In the genomic region with DNA sequence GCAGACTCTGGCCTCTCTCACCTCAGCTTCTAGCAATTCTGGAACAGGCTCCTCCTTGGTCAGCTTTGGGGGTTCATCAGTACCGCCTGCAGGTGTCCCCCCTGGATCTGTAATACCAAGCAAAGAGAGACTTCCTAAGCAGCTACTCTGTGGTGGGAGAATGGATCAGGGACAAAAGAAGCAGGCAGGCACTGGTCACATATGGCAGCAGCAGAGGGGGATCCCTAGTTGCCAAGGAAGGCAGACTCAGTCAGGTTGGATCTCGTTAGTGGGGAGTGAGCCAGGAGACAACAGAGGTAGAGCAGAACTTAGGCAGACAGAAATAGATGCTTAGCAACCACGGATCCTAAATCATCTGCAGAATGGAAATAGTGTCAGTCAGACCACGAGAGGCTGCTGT, we compare ENCODE assay signal across 24 mouse cellular contexts. TPM values are rescaled to one million over a fixed set of nuclear protein-coding genes. Genes with fewer than 3 reads are reported as not detected.
DNase-seq lines count a peak whose midpoint lies in the region; ATAC-seq and TF ChIP-seq lines count a peak whose summit lies in the region.
"Had no signal": no experiment of that assay in that cellular context is flagged by ENCODE, and none has a peak within 500 bp of the region (broad histone marks: within the 10 kb centered on the region; RNA-seq: fewer than 3 reads in every experiment).

No protein-coding gene starts in this region.

- no peak for ATAC-seq in cerebellum, adult (ENCODE audit: insufficient number of reproducible peaks, low FRiP score, low TSS enrichment)
- ATAC-seq in hindbrain, embryonic 16.5 days = no peak
- ATAC-seq in hindbrain, embryonic 11.5 days (ENCODE audit: low FRiP score) = no peak
- ATAC-seq in hindbrain, embryonic 14.5 days (ENCODE audit: low FRiP score) = no peak
- ATAC-seq: forebrain, embryonic 14.5 days; inflammation-experienced regulatory T-cells, adult 6 months had no signal

- 63% methylated on average over 4 of the region's 4 CpGs for WGBS in hindbrain, embryonic 16.5 days
- 81% methylated on average over 4 of the region's 4 CpGs for WGBS in hindbrain, embryonic 11.5 days
- WGBS in cerebellum, adult 2 months = 14% methylated on average over 4 of the region's 4 CpGs
- 79% methylated on average over 4 of the region's 4 CpGs for WGBS in hindbrain, embryonic 14.5 days

- peaks cover 18% of the 10 kb centered on the region for H3K4me1 ChIP-seq in hindbrain, embryonic 16.5 days (ENCODE audit: control insufficient read depth, insufficient read depth, low read depth, low read length)
- peaks cover 7% of the 10 kb centered on the region for H3K4me1 ChIP-seq in hindbrain, embryonic 11.5 days (replicated peaks; ENCODE audit: control insufficient read depth, insufficient read depth, low read length)
- H3K4me1 ChIP-seq in cerebellum, adult 2 months (ENCODE audit: control insufficient read depth, insufficient read depth, low read length) = peaks cover 43% of the 10 kb centered on the region
- H3K4me1 ChIP-seq in hindbrain, embryonic 14.5 days (replicated peaks; ENCODE audit: control insufficient read depth, insufficient read depth, low read length) = peaks cover 15% of the 10 kb centered on the region

- TF ChIP-seq POLR2A in cerebellum, adult 2 months (IDR thresholded peaks at IDR 0.05; ENCODE audit: borderline replicate concordance, insufficient read depth, low read length) = no peak

- H3K27ac ChIP-seq in hindbrain, embryonic 16.5 days (ENCODE audit: low read depth, low read length) = peak overlapping the region; percentile 26; the same call in 1 of the 2 replicates
- H3K27ac ChIP-seq in hindbrain, embryonic 11.5 days (ENCODE audit: low read depth, low read length) = no peak overlapping the region
- H3K27ac ChIP-seq in cerebellum, adult 2 months (ENCODE audit: insufficient read depth, low read length) = peak overlapping the region; percentile 93
- H3K27ac ChIP-seq in hindbrain, embryonic 14.5 days = no peak overlapping the region
- H3K27ac ChIP-seq: heart, embryonic 15.5 days; limb, embryonic 13.5 days; liver, embryonic 13.5 days; midbrain, embryonic 10.5 days had no signal

- H3K27me3 ChIP-seq in hindbrain, embryonic 16.5 days (replicated peaks; ENCODE audit: control insufficient read depth, insufficient read depth, low read length) = no peaks in the 10 kb centered on the region
- H3K27me3 ChIP-seq in hindbrain, embryonic 11.5 days (ENCODE audit: control insufficient read depth, insufficient read depth, low read length) = no peaks in the 10 kb centered on the region
- no peaks in the 10 kb centered on the region for H3K27me3 ChIP-seq in cerebellum, adult 2 months (ENCODE audit: control insufficient read depth, insufficient read depth, low read length)
- no peaks in the 10 kb centered on the region for H3K27me3 ChIP-seq in hindbrain, embryonic 14.5 days (ENCODE audit: control insufficient read depth, insufficient read depth, low read length)
- H3K27me3 ChIP-seq: heart, embryonic 15.5 days; limb, embryonic 13.5 days; liver, embryonic 13.5 days had no signal

- peaks cover 11% of the 10 kb centered on the region; the same call in 1 of the 2 replicates for H3K36me3 ChIP-seq in hindbrain, embryonic 16.5 days (ENCODE audit: control insufficient read depth, insufficient read depth, low read length)
- H3K36me3 ChIP-seq in hindbrain, embryonic 11.5 days (ENCODE audit: control insufficient read depth, insufficient read depth, low read length) = 0 out of 2 replicates have a peak, but pooled peaks cover 4% of the 10 kb centered on the region
- H3K36me3 ChIP-seq in hindbrain, embryonic 14.5 days (replicated peaks; ENCODE audit: control insufficient read depth, insufficient read depth) = peaks cover 54% of the 10 kb centered on the region

- H3K4me2 ChIP-seq in hindbrain, embryonic 16.5 days (ENCODE audit: low read length) = no peak overlapping the region
- no peak overlapping the region for H3K4me2 ChIP-seq in hindbrain, embryonic 11.5 days (replicated peaks; ENCODE audit: low read depth, low read length)
- no peak overlapping the region for H3K4me2 ChIP-seq in hindbrain, embryonic 14.5 days (replicated peaks)
- H3K4me2 ChIP-seq: heart, embryonic 15.5 days; limb, embryonic 13.5 days; liver, embryonic 13.5 days; lung, embryonic 14.5 days had no signal

- no peak overlapping the region for H3K9ac ChIP-seq in hindbrain, embryonic 16.5 days (ENCODE audit: low read depth, low read length)
- H3K9ac ChIP-seq in hindbrain, embryonic 11.5 days (ENCODE audit: low read depth, low read length) = no peak overlapping the region
- H3K9ac ChIP-seq in hindbrain, embryonic 14.5 days = no peak overlapping the region
- H3K9ac ChIP-seq: heart, embryonic 15.5 days; liver, embryonic 13.5 days; lung, embryonic 14.5 days had no signal

- no peak overlapping the region for H3K4me3 ChIP-seq in hindbrain, embryonic 16.5 days (ENCODE audit: low read length)
- H3K4me3 ChIP-seq in hindbrain, embryonic 11.5 days (ENCODE audit: low read depth, low read length) = no peak overlapping the region
- peak overlapping the region; percentile 27 for H3K4me3 ChIP-seq in cerebellum, adult 2 months (replicated peaks; ENCODE audit: insufficient read depth, low read depth, low read length)
- no peak overlapping the region for H3K4me3 ChIP-seq in hindbrain, embryonic 14.5 days (replicated peaks; ENCODE audit: low read length)
- H3K4me3 ChIP-seq: heart, embryonic 15.5 days; limb, embryonic 13.5 days; liver, embryonic 13.5 days; midbrain, embryonic 10.5 days had no signal

- no peak for TF ChIP-seq CTCF in cerebellum, adult 2 months (IDR thresholded peaks at IDR 0.05; ENCODE audit: borderline replicate concordance, insufficient read depth, low read depth, low read length)

- DNase-seq in cerebellum, adult 11 months = peak; percentile 67
- no peak for DNase-seq in hindbrain, embryonic 11.5 days (ENCODE audit: low spot score)
- DNase-seq in cerebellum, adult 2 months = peak; percentile 84 to 89
- DNase-seq in cerebellum, postnatal 36 days = peak; percentile 75 to 76
- DNase-seq in hindbrain, embryonic 14.5 days (ENCODE audit: low spot score) = no peak
- DNase-seq in spleen, postnatal 10 days (ENCODE audit: low spot score in 2 of 2) = no peak
- DNase-seq: adrenal gland, postnatal 10 days; heart, postnatal 4 days; kidney, adult 2 months; kidney, postnatal 4 days; layer of hippocampus, adult 9-11 months; liver, embryonic 13.5 days; lung, embryonic 14.5 days; lung, postnatal 4 days; right cerebral cortex, adult 18-20 months; thymus, postnatal 36 days had no signal

- no peaks in the 10 kb centered on the region for H3K9me3 ChIP-seq in hindbrain, embryonic 16.5 days (ENCODE audit: control insufficient read depth, low read length)
- H3K9me3 ChIP-seq in hindbrain, embryonic 11.5 days (ENCODE audit: control insufficient read depth, low read length) = no peaks in the 10 kb centered on the region
- H3K9me3 ChIP-seq in hindbrain, embryonic 14.5 days (ENCODE audit: control insufficient read depth, low read length) = no peaks in the 10 kb centered on the region
- H3K9me3 ChIP-seq: heart, embryonic 15.5 days; limb, embryonic 13.5 days; liver, embryonic 13.5 days; midbrain, embryonic 10.5 days had no signal

RNA-seq across cellular contexts. Expression of gene Bcl7c, which starts 3.0 kb away (rescaled TPM):
- 39.5 and 41.9 TPM in 2 replicates for polyA plus RNA-seq in hindbrain, embryonic 16.5 days (2015; fragmentation: Nextera tagmentation; extraction: Ambion mirVana)
- polyA plus RNA-seq in hindbrain, embryonic 11.5 days (2014; fragmentation: Nextera tagmentation; extraction: Ambion mirVana) = 58.4 and 61.5 TPM in 2 replicates
- polyA plus RNA-seq in cerebellum, adult 2 months (2012; rRNA removed) = 33.3 and 36.1 TPM in 2 replicates
- 50.2 and 57.4 TPM in 2 replicates for polyA plus RNA-seq in hindbrain, embryonic 14.5 days (2014; fragmentation: Nextera tagmentation; extraction: Ambion mirVana)

RNA-seq across cellular contexts. Expression of gene Ctf1, which starts 6.8 kb away (rescaled TPM):
- 3.4 and 4.9 TPM in 2 replicates for polyA plus RNA-seq in hindbrain, embryonic 16.5 days (2015; fragmentation: Nextera tagmentation; extraction: Ambion mirVana)
- polyA plus RNA-seq in hindbrain, embryonic 11.5 days (2014; fragmentation: Nextera tagmentation; extraction: Ambion mirVana) = 6.8 and 9.2 TPM in 2 replicates
- 6.4 and 6.5 TPM in 2 replicates for polyA plus RNA-seq in cerebellum, adult 2 months (2012; rRNA removed)
- 3.1 and 4.2 TPM in 2 replicates for polyA plus RNA-seq in hindbrain, embryonic 14.5 days (2014; fragmentation: Nextera tagmentation; extraction: Ambion mirVana)
- polyA plus RNA-seq: inflammation-experienced regulatory T-cells, adult 6 months had no signal

RNA-seq across cellular contexts. Expression of gene Ctf2, which starts 26.3 kb away (rescaled TPM):
- 0.15 and 0.20 TPM in 2 replicates for polyA plus RNA-seq in hindbrain, embryonic 16.5 days (2015; fragmentation: Nextera tagmentation; extraction: Ambion mirVana)
- polyA plus RNA-seq in hindbrain, embryonic 11.5 days (2014; fragmentation: Nextera tagmentation; extraction: Ambion mirVana) = 0.15 and 0.22 TPM in 2 replicates
- not detected in 2 replicates for polyA plus RNA-seq in cerebellum, adult 2 months (2012; rRNA removed)
- polyA plus RNA-seq in hindbrain, embryonic 14.5 days (2014; fragmentation: Nextera tagmentation; extraction: Ambion mirVana) = 0.25 TPM in 1 of 2 replicates, not detected in the other
- polyA plus RNA-seq: inflammation-experienced regulatory T-cells, adult 6 months; kidney, adult 2 months; lung, embryonic 14.5 days; neural tube, embryonic 11.5 days had no signal

RNA-seq across cellular contexts. Expression of gene Fbxl19, which starts 38.6 kb away (rescaled TPM):
- polyA plus RNA-seq in hindbrain, embryonic 16.5 days (2015; fragmentation: Nextera tagmentation; extraction: Ambion mirVana) = 6.8 TPM in 2 replicates
- polyA plus RNA-seq in hindbrain, embryonic 11.5 days (2014; fragmentation: Nextera tagmentation; extraction: Ambion mirVana) = 6.2 and 10.7 TPM in 2 replicates
- 35.2 and 37.8 TPM in 2 replicates for polyA plus RNA-seq in cerebellum, adult 2 months (2012; rRNA removed)
- polyA plus RNA-seq in hindbrain, embryonic 14.5 days (2014; fragmentation: Nextera tagmentation; extraction: Ambion mirVana) = 5.6 and 6.9 TPM in 2 replicates

Comparison
In these comparisons a context has a peak if more than half of its experiments do, and no peak if none do; other contexts are left out.
1. H3K27ac ChIP-seq: peak in hindbrain, embryonic 16.5 days (single experiment) and cerebellum, adult 2 months (single experiment); none in hindbrain, embryonic 11.5 days (single experiment) and hindbrain, embryonic 14.5 days (single experiment).
2. DNase-seq: peak in cerebellum, adult 11 months (single experiment), cerebellum, adult 2 months (2 of 2) and cerebellum, postnatal 36 days (2 of 2); none in hindbrain, embryonic 11.5 days (single experiment), hindbrain, embryonic 14.5 days (single experiment) and spleen, postnatal 10 days (0 of 2).